Mouse (Mus musculus): Measurements from ENCODE around the gene Rxfp1.

Gene Rxfp1

DNA sequence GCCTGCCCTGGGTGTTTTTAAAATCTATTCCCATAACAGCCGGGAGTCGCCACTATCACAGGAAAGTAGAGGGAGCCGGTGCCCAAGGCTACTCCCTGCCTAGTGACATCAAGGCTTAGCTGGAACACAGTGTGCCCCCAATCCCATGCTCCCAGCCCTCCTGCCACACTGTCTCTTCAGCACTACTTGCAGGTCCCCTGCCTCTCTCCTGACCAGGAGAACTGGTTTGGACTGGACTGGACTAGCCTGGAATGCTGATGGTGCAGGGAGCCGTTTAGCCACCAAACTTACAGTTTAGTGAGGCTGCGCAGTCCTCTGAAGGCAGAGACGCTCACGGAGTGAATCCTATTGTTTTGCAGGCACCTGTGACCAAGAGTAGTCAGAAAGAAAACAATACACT, 67.1 kb downstream of the Rxfp1 start:
- no peak for DNase-seq

DNA sequence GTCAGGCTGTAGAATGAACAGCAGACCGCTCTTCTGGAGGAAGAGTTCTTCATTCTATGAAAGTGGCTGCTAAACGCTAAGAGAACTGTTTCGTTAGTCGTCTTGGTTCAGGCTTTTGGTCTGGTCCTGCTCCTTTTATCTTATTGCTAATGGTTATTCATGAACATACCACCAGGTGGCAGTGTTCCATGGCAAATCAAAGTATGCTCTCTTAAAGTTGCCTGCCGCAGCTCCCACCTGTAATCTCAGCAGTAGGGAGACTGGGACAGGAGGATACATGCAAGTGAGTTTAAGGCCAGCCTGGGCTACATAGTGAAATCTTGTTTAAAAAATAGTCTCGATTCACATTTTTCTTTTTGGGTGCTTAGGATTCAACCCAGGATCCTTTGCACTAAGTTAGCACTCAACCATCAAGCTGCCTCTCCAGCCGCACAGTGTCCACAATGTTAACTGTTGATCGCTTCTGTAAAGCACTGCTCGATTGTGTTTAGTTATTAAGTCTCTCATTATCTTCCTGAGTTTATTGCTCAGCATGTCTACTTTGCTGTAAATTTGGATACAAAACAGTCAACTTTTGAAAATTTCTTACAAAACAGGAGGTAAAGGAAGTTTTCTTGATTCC, 72.8 kb downstream of the Rxfp1 start:
- peak; percentile 32 for DNase-seq

GRCm38 (mm10) chr3:79656682-79657081, 81.0 kb downstream of the Rxfp1 start:
- DNase-seq: no peak

DNA sequence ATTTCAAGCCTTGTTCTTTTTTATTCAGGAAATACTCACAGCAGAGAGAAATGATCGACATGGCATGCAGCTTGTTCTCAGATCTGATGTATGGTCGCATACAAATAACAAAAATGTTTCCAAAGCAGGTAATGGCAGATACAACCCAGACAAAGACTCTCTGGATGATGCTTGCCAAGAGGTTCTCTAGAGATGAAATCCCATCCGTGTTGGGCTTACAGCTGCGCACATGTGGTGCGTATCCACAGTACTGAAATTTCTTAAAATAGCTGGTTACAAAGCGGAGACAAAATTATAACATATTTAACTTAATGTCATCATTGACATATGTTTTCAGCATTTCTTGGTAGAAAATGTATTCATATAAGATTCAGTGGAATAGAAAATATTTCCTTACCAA, 85.6 kb downstream of the Rxfp1 start:
- no peak for DNase-seq

DNA sequence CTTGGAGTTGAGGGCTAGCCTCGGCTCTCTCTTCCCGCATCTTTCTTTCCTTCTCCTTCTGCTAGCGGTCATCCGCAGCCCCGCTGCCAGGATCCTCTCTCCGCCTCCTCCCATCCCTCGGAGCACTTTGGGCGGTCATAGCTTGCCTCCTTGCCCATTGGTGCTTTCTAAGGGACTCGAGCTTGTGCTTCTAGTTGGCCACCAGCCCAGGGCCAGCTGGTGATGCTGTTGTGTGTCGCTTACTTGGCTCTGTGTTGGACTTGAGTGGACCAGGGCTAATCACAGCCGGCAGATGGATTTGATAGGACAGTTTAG, 108.3 kb downstream of the Rxfp1 start, which contains the start of gene Etfdh:
Gene Etfdh (minus strand): TSS at position 85 of the 315 bp plus-strand sequence.
- DNase-seq: peak; percentile 57

DNA sequence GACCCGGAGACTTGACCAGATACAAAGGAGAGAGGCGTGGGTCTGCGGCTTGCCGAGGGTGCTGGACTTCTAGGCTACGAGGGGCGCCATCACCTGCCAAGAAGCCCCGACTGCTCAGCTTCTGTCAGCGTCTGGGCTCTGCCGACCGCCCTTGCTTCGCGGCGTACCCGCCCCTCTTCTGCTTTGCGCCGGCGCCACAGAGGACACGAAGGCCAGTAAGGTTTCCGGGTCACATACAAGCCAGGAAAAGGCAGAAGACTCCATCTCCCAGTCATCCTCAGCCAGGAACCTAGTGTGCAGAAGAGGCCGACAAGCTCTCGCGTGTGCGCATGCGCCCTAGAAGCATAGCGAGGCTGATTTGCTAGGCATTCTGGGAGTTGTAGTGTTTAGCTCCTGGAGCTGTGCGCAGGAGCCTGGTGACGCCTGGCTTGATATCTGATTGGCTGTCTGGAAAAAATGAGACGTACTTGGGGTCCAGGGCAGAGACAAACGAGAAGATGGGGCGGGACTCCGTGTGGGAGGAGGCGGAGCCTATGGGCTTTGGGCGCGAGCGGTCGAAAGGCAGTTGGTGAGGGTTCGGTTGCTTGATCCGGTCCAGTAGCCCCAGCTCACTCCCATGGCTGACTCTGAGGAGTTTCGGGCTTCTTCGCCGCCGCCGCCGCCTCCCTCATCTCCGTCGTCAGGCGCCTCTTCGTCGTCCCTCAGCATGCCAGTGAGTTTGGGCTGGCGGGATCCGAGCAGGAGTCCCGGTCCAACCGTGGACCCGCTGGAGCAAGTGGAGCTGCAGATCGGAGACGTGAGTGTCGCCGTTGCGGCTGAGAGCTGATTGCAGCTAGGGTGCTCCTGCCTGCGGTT, 108.9 kb downstream of the Rxfp1 start, which contains the start of gene 4930579G24Rik:
Gene 4930579G24Rik (plus strand): TSS at position 519 of the 855 bp plus-strand sequence.
- peak; percentile 93 for DNase-seq

- no peak for DNase-seq
Measured at GRCm38 (mm10) chr3:79628182-79628560, 109.5 kb downstream of the Rxfp1 start.

GRCm38 (mm10) chr3:79627484-79628181, 110.0 kb downstream of the Rxfp1 start:
- DNase-seq: no peak

- DNase-seq: no peak
Measured at GRCm38 (mm10) chr3:79609886-79610285, 127.8 kb downstream of the Rxfp1 start.

GRCm38 (mm10) chr3:79595468-79595867, 142.2 kb downstream of the Rxfp1 start:
- no peak for DNase-seq

GRCm38 (mm10) chr3:79591793-79592471, 145.7 kb downstream of the Rxfp1 start:
- no peak for DNase-seq

All from right cerebral cortex, postnatal 14 days (tissue).